Mouse (Mus musculus) myocyte (in vitro differentiated cells): ENCODE results near the gene Ncor2.

ENCODE experiments used
- CEBPB ChIP-seq: IDR thresholded peaks from 2 replicates; pipeline ENCODE4 v1.6.1; 2011; ENCODE audit warnings: mild to moderate bottlenecking, moderate library complexity; ENCODE audit not compliant: poor library complexity, insufficient read depth, severe bottlenecking
- E2F4 ChIP-seq: IDR thresholded peaks from one replicate; pipeline ENCODE4 v1.6.1; 2011; ENCODE audit warnings: mild to moderate bottlenecking, control low read depth, moderate library complexity; ENCODE audit not compliant: insufficient read depth
- MYOD1 ChIP-seq, 3 experiments: IDR thresholded peaks; one replicate each; pipeline ENCODE4 v1.6.1; 2011; ENCODE audit warnings: control low read depth in 2 of 3, low read depth in 2 of 3, mild to moderate bottlenecking in 2 of 3, moderate library complexity in 1 of 3; ENCODE audit not compliant: insufficient read length in 2 of 3, control insufficient read depth in 1 of 3
- MYOG ChIP-seq, 3 experiments: IDR thresholded peaks; one replicate each; pipeline ENCODE4 v1.6.1; 2011; ENCODE audit warnings: control low read depth in 2 of 3, low read depth in 2 of 3, mild to moderate bottlenecking in 2 of 3; ENCODE audit not compliant: insufficient read length in 2 of 3, control insufficient read depth in 1 of 3, insufficient read depth in 1 of 3
- POLR2A ChIP-seq: IDR thresholded peaks from one replicate; pipeline ENCODE4 v1.6.1; 2011; ENCODE audit warnings: low read depth, mild to moderate bottlenecking, control low read depth, moderate library complexity; ENCODE audit not compliant: insufficient read length
- POLR2AphosphoS2 ChIP-seq: IDR thresholded peaks from one replicate; pipeline ENCODE4 v1.6.1; 2011; ENCODE audit warnings: low read depth, control low read depth; ENCODE audit not compliant: insufficient read length
- REST ChIP-seq: IDR thresholded peaks from one replicate; pipeline ENCODE4 v1.6.1; 2011; ENCODE audit warnings: mild to moderate bottlenecking, control low read depth, moderate library complexity; ENCODE audit not compliant: insufficient read depth, insufficient read length
- TCF12 ChIP-seq: IDR thresholded peaks from one replicate; pipeline ENCODE4 v1.6.1; 2011; ENCODE audit warnings: mild to moderate bottlenecking, control low read depth; ENCODE audit not compliant: poor library complexity, insufficient read depth, severe bottlenecking
- USF1 ChIP-seq: IDR thresholded peaks from one replicate; pipeline ENCODE4 v1.6.1; 2011; ENCODE audit warnings: low read depth, mild to moderate bottlenecking, control low read depth, moderate library complexity

DNA sequence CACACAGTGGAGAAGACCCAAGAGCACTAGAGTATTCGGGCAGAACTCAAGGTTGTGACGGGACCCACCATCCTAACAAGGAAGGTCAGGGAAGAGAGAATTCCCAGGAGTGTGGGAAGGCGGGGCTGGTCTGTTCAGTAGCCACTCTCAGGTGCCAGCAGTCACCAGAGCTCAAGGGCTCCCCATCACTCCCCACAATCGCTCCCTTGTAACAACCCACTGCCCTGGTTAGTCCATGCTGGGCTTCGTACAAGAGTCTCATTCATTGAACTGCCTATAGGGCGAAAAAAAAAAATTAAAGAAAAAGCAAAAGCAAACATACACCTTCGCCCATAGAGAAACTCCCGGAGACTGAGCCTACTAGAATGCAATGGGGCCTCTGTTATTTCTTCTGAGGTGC is 186.7 kb downstream of the Ncor2 start:
- TF ChIP-seq USF1 (no peak), MYOG (IDR thresholded peaks at IDR 0.05; ENCODE audit: control insufficient read depth in 1 of 3, insufficient read depth in 1 of 3, insufficient read length in 2 of 3, low read depth in 2 of 3) (no peak), E2F4 (no peak), POLR2A (no peak), TCF12 (no peak), MYOD1 (IDR thresholded peaks at IDR 0.05; ENCODE audit: control insufficient read depth in 1 of 3, insufficient read length in 2 of 3, low read depth in 2 of 3) (no peak), CEBPB (no peak), REST (no peak), POLR2AphosphoS2 (no peak)
